Mouse (Mus musculus) MEL (cell line): Measurements from ENCODE around the gene Gm20388.

Experiments
- POLR2AphosphoS5 ChIP-seq: IDR thresholded peaks from 2 replicates; pipeline ENCODE4 v1.6.1; 2012; ENCODE audit warnings: low read depth, borderline replicate concordance, mild to moderate bottlenecking, inconsistent platforms, low read length, moderate library complexity, mixed read lengths
- SMC3 ChIP-seq: IDR thresholded peaks from 2 replicates; pipeline ENCODE4 v1.6.1; 2011; ENCODE audit warnings: low read depth, low read length, improper control_type of control experiment

GRCm38 (mm10) chr8:122291549-122291948 is 2380.9 kb downstream of the Gm20388 start:
- no peak for TF ChIP-seq SMC3
- TF ChIP-seq POLR2AphosphoS5, result no peak
